Mouse (Mus musculus) urinary bladder, postnatal 36 days (tissue): ENCODE measurements around the gene Ybx2.
A peak's percentile ranks its signal among the peaks of the same experiment; 100 is the strongest.

Experiments
- DNase-seq, 2 experiments: peaks; one replicate each; pipeline ENCODE4 v3.0.0; 2022; ENCODE audit warnings: low spot score in 2 of 2, mixed read lengths in 1 of 2

Ybx2 gene

GRCm38 (mm10) chr11:69961841-69962240 is 26.2 kb downstream of the Ybx2 start:
- peak; percentile 36 to 57 for DNase-seq

- DNase-seq: no peak
Observed at GRCm38 (mm10) chr11:69964650-69965270, 29.2 kb downstream of the Ybx2 start, which contains the start of gene Cldn7. TSS of gene Cldn7 (plus strand) at chr11:69964779.

- DNase-seq: peak; percentile 65 to 77
Observed at GRCm38 (mm10) chr11:69965271-69966005, 29.8 kb downstream of the Ybx2 start.

GRCm38 (mm10) chr11:69966006-69966859 is 30.6 kb downstream of the Ybx2 start:
- DNase-seq: peak; percentile 37 to 61

- no peak for DNase-seq
Observed at GRCm38 (mm10) chr11:69966860-69967517, 31.4 kb downstream of the Ybx2 start.

- no peak for DNase-seq
Observed at GRCm38 (mm10) chr11:69968793-69969192, 33.2 kb downstream of the Ybx2 start.

GRCm38 (mm10) chr11:69970222-69970621 is 34.6 kb downstream of the Ybx2 start:
- DNase-seq: no peak

GRCm38 (mm10) chr11:69970775-69971174 is 35.2 kb downstream of the Ybx2 start:
- no peak for DNase-seq

- no peak for DNase-seq
Observed at GRCm38 (mm10) chr11:69974907-69975306, 39.3 kb downstream of the Ybx2 start.

GRCm38 (mm10) chr11:69976271-69976670 is 40.7 kb downstream of the Ybx2 start:
- no peak for DNase-seq

GRCm38 (mm10) chr11:69979827-69980195 is 44.2 kb downstream of the Ybx2 start:
- DNase-seq: no peak

- peak; percentile 99 for DNase-seq
Observed at GRCm38 (mm10) chr11:69980196-69981140, 44.9 kb downstream of the Ybx2 start.

- DNase-seq: no peak
Observed at GRCm38 (mm10) chr11:69981141-69981762, 45.7 kb downstream of the Ybx2 start, which contains the start of gene Ctdnep1. TSS of gene Ctdnep1 (plus strand) at chr11:69981156.

- DNase-seq: no peak
Observed at GRCm38 (mm10) chr11:69982225-69982624, 46.6 kb downstream of the Ybx2 start, which contains the start of gene Elp5. TSS of gene Elp5 (minus strand) at chr11:69982517.

GRCm38 (mm10) chr11:69982877-69983276 is 47.3 kb downstream of the Ybx2 start:
- no peak for DNase-seq

GRCm38 (mm10) chr11:69983377-69983776 is 47.8 kb downstream of the Ybx2 start:
- no peak for DNase-seq

GRCm38 (mm10) chr11:69984431-69984830 is 48.8 kb downstream of the Ybx2 start:
- no peak for DNase-seq

- DNase-seq: no peak
Observed at GRCm38 (mm10) chr11:69989949-69990348, 54.4 kb downstream of the Ybx2 start.
